Mouse (Mus musculus) liver, postnatal 0 days (tissue): Measurements from ENCODE around the gene Tmem88b.

Source experiments
- CTCF ChIP-seq: sonication (generic); IDR thresholded peaks from 2 replicates; pipeline ENCODE4 v1.5.1; 2016; ENCODE audit warnings: antibody characterized with exemption, low read depth
- EP300 ChIP-seq: IDR thresholded peaks from 2 replicates; pipeline ENCODE4 v1.6.1; 2016; ENCODE audit warnings: antibody characterized with exemption, low read depth, mild to moderate bottlenecking

DNA sequence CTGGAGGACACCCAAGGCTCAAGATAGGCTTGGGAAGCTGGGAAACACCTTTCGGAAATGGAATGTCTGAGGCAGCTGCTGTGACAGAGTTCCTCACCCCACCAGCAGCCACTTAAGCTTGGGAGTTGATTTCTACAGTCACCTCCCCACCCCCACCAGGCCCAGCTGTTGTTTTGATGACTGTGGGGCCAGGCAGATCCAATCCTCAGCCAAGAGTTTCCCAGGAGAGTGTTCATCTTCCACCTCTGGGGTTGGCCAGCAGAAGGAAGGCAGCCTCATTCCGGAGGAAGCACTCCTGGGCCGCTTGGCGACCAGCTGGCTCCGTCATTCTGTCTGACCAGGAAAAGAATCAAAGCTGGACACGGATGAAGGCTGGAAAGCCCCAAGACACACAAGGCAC, 4.8 kb downstream of the Tmem88b start:
- TF ChIP-seq EP300: no peak
- TF ChIP-seq CTCF: no peak
